Mouse (Mus musculus) thymus, adult 2 months (tissue): ENCODE measurements around the gene Olfr206.

Experiments
- CTCF ChIP-seq: fragments of 200-500 bp; IDR thresholded peaks from 2 replicates; pipeline ENCODE4 v1.5.1; 2012; ENCODE audit warnings: mild to moderate bottlenecking, control low read depth, low read length, moderate library complexity, borderline replicate concordance; ENCODE audit not compliant: control insufficient read depth, poor library complexity, insufficient read depth; ENCODE audit errors: extremely low read depth
- POLR2A ChIP-seq: fragments of 200-500 bp; IDR thresholded peaks from 2 replicates; pipeline ENCODE4 v1.6.1; 2012; ENCODE audit warnings: mild to moderate bottlenecking, low read length, control low read depth, moderate library complexity; ENCODE audit not compliant: control insufficient read depth, poor library complexity, insufficient read depth; ENCODE audit errors: extremely low read depth

DNA sequence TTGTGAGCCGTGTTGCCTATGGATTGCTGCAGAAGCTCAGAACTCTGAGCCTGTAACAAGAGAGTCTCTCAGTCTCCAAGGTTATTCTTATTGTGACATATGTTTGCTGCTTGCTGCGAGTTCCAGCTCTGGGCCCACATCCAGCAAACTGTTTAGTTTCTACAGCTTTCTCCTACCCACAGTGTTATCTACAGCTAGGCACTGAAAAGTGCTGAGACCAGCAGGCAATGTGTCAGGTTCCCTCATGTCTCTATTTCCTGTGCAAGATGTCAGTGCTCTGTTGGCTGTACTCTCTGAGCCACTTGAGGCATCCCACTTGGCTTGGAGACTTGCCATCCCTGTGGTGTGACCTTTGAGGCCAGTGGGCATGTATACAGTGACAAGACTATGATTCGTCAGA is 44.3 kb upstream of the Olfr206 start:
- no peak for TF ChIP-seq CTCF
- TF ChIP-seq POLR2A: no peak
